Mouse (Mus musculus) embryonic facial prominence, embryonic 12.5 days (tissue): ENCODE measurements around the gene Ncam2. TPM values are rescaled to one million over a fixed set of nuclear protein-coding genes. Genes with fewer than 3 reads are reported as not detected.

Experiments
- ATAC-seq: fragments of 200-750 bp; cut with Nextera tagmentation; 2 replicates; pipeline ENCODE4 v1.8.0; 2017; ENCODE audit not compliant: insufficient number of reproducible peaks, insufficient read depth, low FRiP score, low TSS enrichment
- H3K27ac ChIP-seq: fragments of 300-500 bp; sonication (generic); 2 replicates; pipeline ENCODE4 v1.5.1; 2016; ENCODE audit warnings: mild to moderate bottlenecking
- H3K27me3 ChIP-seq: fragments of 300-500 bp; sonication (generic); 2 replicates; pipeline ENCODE4 v1.6.1; 2016; ENCODE audit warnings: mild to moderate bottlenecking, moderate library complexity
- H3K36me3 ChIP-seq: fragments of 300-500 bp; sonication (generic); 2 replicates; pipeline ENCODE4 v1.6.1; 2016; ENCODE audit warnings: mild to moderate bottlenecking
- H3K4me1 ChIP-seq: fragments of 300-500 bp; sonication (generic); 2 replicates; pipeline ENCODE4 v1.6.1; 2016
- H3K4me2 ChIP-seq: fragments of 300-500 bp; sonication (generic); replicated peaks from 2 replicates; pipeline ENCODE4 v1.6.1; 2016; ENCODE audit warnings: mild to moderate bottlenecking, moderate library complexity
- H3K4me3 ChIP-seq: fragments of 300-500 bp; sonication (generic); 2 replicates; pipeline ENCODE4 v1.5.1; 2016; ENCODE audit warnings: mild to moderate bottlenecking
- H3K9ac ChIP-seq: fragments of 300-500 bp; sonication (generic); 2 replicates; pipeline ENCODE4 v1.6.1; 2016; ENCODE audit warnings: mild to moderate bottlenecking, moderate library complexity
- H3K9me3 ChIP-seq: fragments of 300-500 bp; sonication (generic); 2 replicates; pipeline ENCODE4 v1.6.1; 2016; ENCODE audit warnings: mild to moderate bottlenecking, moderate library complexity
- WGBS: fragments of 180-500 bp; shearing (Covaris S2); methylation state at CpG from one replicate; pipeline ENCODE4 v1.1.7; 2016; 5-methylcytosine and 5-hydroxymethylcytosine counted together
- polyA plus RNA-seq: library from polyadenylated mRNA; unstranded; fragments of >200 nt; fragmentation: Nextera tagmentation; extraction: Ambion mirVana; gene quantifications from 2 replicates; pipeline ENCODE4 v1.2.1, GENCODE M21; 2016

Ncam2 gene
- polyA plus RNA-seq, 1 experiment from 2014 or later, result 3.4 TPM

GRCm38 (mm10) chr16:81309215-81309614 lies 108.7 kb downstream of the Ncam2 start:
- H3K27ac ChIP-seq, result no peak overlapping the region
- no peaks in the 10 kb centered on the region for H3K27me3 ChIP-seq
- no peak overlapping the region for H3K9ac ChIP-seq
- 81% methylated on average over 3 of the region's 3 CpGs for WGBS
- no peaks in the 10 kb centered on the region for H3K4me1 ChIP-seq
- H3K9me3 ChIP-seq, result no peaks in the 10 kb centered on the region
- no peak overlapping the region for H3K4me2 ChIP-seq
- no peak for ATAC-seq
- no peaks in the 10 kb centered on the region for H3K36me3 ChIP-seq
- H3K4me3 ChIP-seq, result no peak overlapping the region

GRCm38 (mm10) chr16:81319037-81319436 lies 118.5 kb downstream of the Ncam2 start:
- H3K27ac ChIP-seq, result no peak overlapping the region
- no peaks in the 10 kb centered on the region for H3K4me1 ChIP-seq
- no peak overlapping the region for H3K4me2 ChIP-seq
- WGBS, result 91% methylated on average over 1 of the region's 1 CpGs
- no peaks in the 10 kb centered on the region for H3K27me3 ChIP-seq
- no peak for ATAC-seq
- no peak overlapping the region for H3K9ac ChIP-seq
- H3K4me3 ChIP-seq, result no peak overlapping the region
- no peaks in the 10 kb centered on the region for H3K36me3 ChIP-seq
- H3K9me3 ChIP-seq, result no peaks in the 10 kb centered on the region

- H3K9me3 ChIP-seq, result no peaks in the 10 kb centered on the region
- no peak overlapping the region for H3K27ac ChIP-seq
- 16% methylated on average over 2 of the region's 2 CpGs for WGBS
- ATAC-seq, result no peak
- H3K27me3 ChIP-seq, result no peaks in the 10 kb centered on the region
- no peak overlapping the region for H3K9ac ChIP-seq
- no peaks in the 10 kb centered on the region for H3K36me3 ChIP-seq
- H3K4me2 ChIP-seq, result no peak overlapping the region
- H3K4me3 ChIP-seq, result no peak overlapping the region
- H3K4me1 ChIP-seq, result no peaks in the 10 kb centered on the region
Observed at GRCm38 (mm10) chr16:81330539-81330938, 130.0 kb downstream of the Ncam2 start.

GRCm38 (mm10) chr16:81365901-81366300 lies 165.4 kb downstream of the Ncam2 start:
- ATAC-seq, result no peak
- Histone ChIP-seq H3K4me3 (no peak overlapping the region), H3K27ac (no peak overlapping the region), H3K4me1 (no peaks in the 10 kb centered on the region), H3K9ac (no peak overlapping the region), H3K9me3 (no peaks in the 10 kb centered on the region), H3K4me2 (no peak overlapping the region), H3K36me3 (no peaks in the 10 kb centered on the region), H3K27me3 (no peaks in the 10 kb centered on the region)
- WGBS, result 68% methylated on average over 2 of the region's 2 CpGs

- 91% methylated on average over 8 of the region's 8 CpGs for WGBS
Observed at GRCm38 (mm10) chr16:81374234-81374633, 173.7 kb downstream of the Ncam2 start.

GRCm38 (mm10) chr16:81380434-81380833 lies 179.9 kb downstream of the Ncam2 start:
- Histone ChIP-seq H3K27ac (no peak overlapping the region), H3K9me3 (no peaks in the 10 kb centered on the region), H3K4me2 (no peak overlapping the region), H3K4me1 (no peaks in the 10 kb centered on the region), H3K27me3 (no peaks in the 10 kb centered on the region), H3K9ac (no peak overlapping the region), H3K36me3 (no peaks in the 10 kb centered on the region), H3K4me3 (no peak overlapping the region)
- 79% methylated on average over 4 of the region's 4 CpGs for WGBS
- ATAC-seq, result no peak

More at GRCm38 (mm10) chr16:81374234-81374633, 173.7 kb downstream of the Ncam2 start:
- no peak overlapping the region for H3K9ac ChIP-seq
- H3K9me3 ChIP-seq, result no peaks in the 10 kb centered on the region
- H3K4me1 ChIP-seq, result no peaks in the 10 kb centered on the region
- no peaks in the 10 kb centered on the region for H3K27me3 ChIP-seq
- H3K4me3 ChIP-seq, result no peak overlapping the region
- no peak for ATAC-seq
- H3K27ac ChIP-seq, result no peak overlapping the region
- H3K36me3 ChIP-seq, result no peaks in the 10 kb centered on the region
- H3K4me2 ChIP-seq, result no peak overlapping the region

GRCm38 (mm10) chr16:81388646-81389045 lies 188.1 kb downstream of the Ncam2 start:
- H3K4me1 ChIP-seq, result no peaks in the 10 kb centered on the region
- H3K36me3 ChIP-seq, result no peaks in the 10 kb centered on the region
- H3K27ac ChIP-seq, result no peak overlapping the region
- no peaks in the 10 kb centered on the region for H3K27me3 ChIP-seq
- WGBS, result 88% methylated on average over 2 of the region's 2 CpGs
- H3K9ac ChIP-seq, result no peak overlapping the region
- no peaks in the 10 kb centered on the region for H3K9me3 ChIP-seq
- no peak overlapping the region for H3K4me2 ChIP-seq
- no peak overlapping the region for H3K4me3 ChIP-seq
- ATAC-seq, result no peak

GRCm38 (mm10) chr16:81434559-81434958 lies 234.1 kb downstream of the Ncam2 start:
- WGBS, result 78% methylated on average over 7 of the region's 7 CpGs
- Histone ChIP-seq H3K4me2 (no peak overlapping the region), H3K4me1 (no peaks in the 10 kb centered on the region), H3K27me3 (no peaks in the 10 kb centered on the region), H3K9ac (no peak overlapping the region), H3K36me3 (no peaks in the 10 kb centered on the region), H3K27ac (no peak overlapping the region), H3K4me3 (no peak overlapping the region), H3K9me3 (no peaks in the 10 kb centered on the region)
- ATAC-seq, result no peak

GRCm38 (mm10) chr16:81437091-81437867 lies 236.8 kb downstream of the Ncam2 start:
- Histone ChIP-seq H3K27me3 (no peaks in the 10 kb centered on the region), H3K27ac (no peak overlapping the region), H3K9ac (no peak overlapping the region), H3K4me2 (no peak overlapping the region), H3K36me3 (no peaks in the 10 kb centered on the region), H3K4me3 (no peak overlapping the region), H3K4me1 (no peaks in the 10 kb centered on the region), H3K9me3 (no peaks in the 10 kb centered on the region)
- no peak for ATAC-seq
- 92% methylated on average over 5 of the region's 5 CpGs for WGBS

GRCm38 (mm10) chr16:81437868-81438249 lies 237.4 kb downstream of the Ncam2 start:
- H3K9ac ChIP-seq, result no peak overlapping the region
- no peak for ATAC-seq
- H3K4me3 ChIP-seq, result no peak overlapping the region
- H3K4me1 ChIP-seq, result no peaks in the 10 kb centered on the region
- no peak overlapping the region for H3K27ac ChIP-seq
- 86% methylated on average over 2 of the region's 2 CpGs for WGBS
- no peaks in the 10 kb centered on the region for H3K27me3 ChIP-seq
- H3K36me3 ChIP-seq, result no peaks in the 10 kb centered on the region
- H3K4me2 ChIP-seq, result no peak overlapping the region
- H3K9me3 ChIP-seq, result no peaks in the 10 kb centered on the region

- H3K4me2 ChIP-seq, result no peak overlapping the region
- H3K4me1 ChIP-seq, result no peaks in the 10 kb centered on the region
- H3K27ac ChIP-seq, result no peak overlapping the region
- H3K9me3 ChIP-seq, result no peaks in the 10 kb centered on the region
- WGBS, result 94% methylated on average over 5 of the region's 5 CpGs
- no peaks in the 10 kb centered on the region for H3K27me3 ChIP-seq
- no peaks in the 10 kb centered on the region for H3K36me3 ChIP-seq
- H3K4me3 ChIP-seq, result no peak overlapping the region
- no peak overlapping the region for H3K9ac ChIP-seq
- no peak for ATAC-seq
Observed at GRCm38 (mm10) chr16:81450851-81451250, 250.4 kb downstream of the Ncam2 start.

GRCm38 (mm10) chr16:81452988-81453387 lies 252.5 kb downstream of the Ncam2 start:
- no peaks in the 10 kb centered on the region for H3K4me1 ChIP-seq
- no peaks in the 10 kb centered on the region for H3K27me3 ChIP-seq
- 61% methylated on average over 2 of the region's 2 CpGs for WGBS
- ATAC-seq, result no peak
- H3K27ac ChIP-seq, result no peak overlapping the region
- no peaks in the 10 kb centered on the region for H3K9me3 ChIP-seq
- H3K4me3 ChIP-seq, result no peak overlapping the region
- no peak overlapping the region for H3K9ac ChIP-seq
- H3K36me3 ChIP-seq, result no peaks in the 10 kb centered on the region
- no peak overlapping the region for H3K4me2 ChIP-seq
